Mouse (Mus musculus): ENCODE results near the gene Epyc.

DNA sequence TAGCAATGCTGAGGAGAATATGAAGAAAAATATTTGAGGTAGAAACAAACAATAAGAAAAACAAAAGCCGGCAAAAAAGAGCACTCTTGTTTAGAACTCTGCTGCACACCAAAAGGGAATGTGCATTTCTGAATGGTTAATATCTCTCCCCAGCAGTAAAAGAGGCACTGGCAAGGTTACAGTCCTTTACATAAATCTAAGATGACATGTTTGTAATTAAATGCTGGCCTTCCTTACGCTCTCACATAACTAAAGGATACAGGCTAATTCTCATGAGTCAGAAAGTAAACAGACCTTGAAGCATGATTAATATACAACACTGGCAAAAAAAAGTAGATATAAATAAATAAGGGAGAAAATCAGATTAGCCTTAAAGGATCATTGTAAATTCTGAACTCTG lies 6.5 kb downstream of the Epyc start:
- TF ChIP-seq POLR2A (IDR thresholded peaks at IDR 0.05; ENCODE audit: insufficient read length, low read depth) (no peak), MAX (IDR thresholded peaks at IDR 0.05; ENCODE audit: low read depth) (no peak), TCF12 (IDR thresholded peaks at IDR 0.05; ENCODE audit: insufficient read depth, poor library complexity, severe bottlenecking) (no peak), E2F4 (IDR thresholded peaks at IDR 0.05; ENCODE audit: insufficient read depth) (no peak)
